Mouse (Mus musculus) testis, adult 2 months (tissue): ENCODE measurements around the gene Pds5b.

ENCODE experiments used
- CTCF ChIP-seq: fragments of 200-500 bp; IDR thresholded peaks from 2 replicates; pipeline ENCODE4 v1.5.1; 2012; ENCODE audit warnings: low read depth, mild to moderate bottlenecking, inconsistent platforms, low read length, moderate library complexity; ENCODE audit not compliant: control insufficient read depth, insufficient read depth, insufficient replicate concordance
- POLR2A ChIP-seq: fragments of 200-500 bp; IDR thresholded peaks from 2 replicates; pipeline ENCODE4 v1.6.1; 2012; ENCODE audit warnings: low read depth, mild to moderate bottlenecking, inconsistent platforms, low read length, moderate library complexity; ENCODE audit not compliant: control insufficient read depth

DNA sequence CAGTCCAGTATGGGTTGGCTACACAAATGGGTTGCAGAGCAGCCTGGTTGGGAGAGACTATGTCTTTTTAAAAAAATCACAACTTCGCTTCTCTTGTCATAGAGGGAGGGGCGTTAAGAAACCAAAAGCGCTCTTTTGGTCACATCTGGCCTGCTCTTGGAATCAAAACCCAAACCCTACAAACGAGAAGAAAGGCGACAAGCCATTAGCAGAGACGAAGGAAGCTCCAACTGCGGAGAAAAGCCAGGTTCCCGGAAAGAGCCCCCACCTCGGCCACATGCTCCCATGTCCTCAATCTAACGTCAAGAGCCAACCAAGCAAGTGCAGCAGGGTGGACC is 8.8 kb upstream of the Pds5b start:
- TF ChIP-seq CTCF (no peak), POLR2A (no peak)
